Mouse (Mus musculus): ENCODE measurements around the gene Mrpl12. TPM values are rescaled to one million over a fixed set of nuclear protein-coding genes. Genes with fewer than 3 reads are reported as not detected.

The Mrpl12 gene
- polyA plus RNA-seq, 1 experiment from 2014 or later, result 141 TPM

GRCm38 (mm10) chr11:120497436-120497835 is 13.0 kb downstream of the Mrpl12 start:
- Histone ChIP-seq H3K4me1 (replicated peaks; ENCODE audit: control insufficient read depth, insufficient read depth, low read length) (0 out of 2 replicates have a peak, but pooled peaks cover under 1% of the 10 kb centered on the region), H3K4me2 (replicated peaks; ENCODE audit: low read depth, low read length) (no peak overlapping the region), H3K4me3 (ENCODE audit: low read depth, low read length) (no peak overlapping the region), H3K9me3 (ENCODE audit: control insufficient read depth, low read length) (no peaks in the 10 kb centered on the region), H3K36me3 (ENCODE audit: control insufficient read depth, insufficient read depth, low read length) (peaks cover 8% of the 10 kb centered on the region; the same call in 1 of the 2 replicates), H3K27ac (ENCODE audit: low read depth, low read length) (no peak overlapping the region), H3K9ac (ENCODE audit: low read depth, low read length) (no peak overlapping the region), H3K27me3 (ENCODE audit: control insufficient read depth, insufficient read depth, low read length) (no peaks in the 10 kb centered on the region)
- WGBS, result 93% methylated on average over 3 of the region's 3 CpGs
- no peak for ATAC-seq (ENCODE audit: low FRiP score)
- DNase-seq (ENCODE audit: low spot score), result no peak

- Histone ChIP-seq H3K36me3 (ENCODE audit: control insufficient read depth, insufficient read depth, low read length) (peaks cover 8% of the 10 kb centered on the region; the same call in 1 of the 2 replicates), H3K4me2 (replicated peaks; ENCODE audit: low read depth, low read length) (no peak overlapping the region), H3K9ac (ENCODE audit: low read depth, low read length) (no peak overlapping the region), H3K27me3 (ENCODE audit: control insufficient read depth, insufficient read depth, low read length) (no peaks in the 10 kb centered on the region), H3K4me1 (replicated peaks; ENCODE audit: control insufficient read depth, insufficient read depth, low read length) (no peaks in the 10 kb centered on the region), H3K27ac (ENCODE audit: low read depth, low read length) (no peak overlapping the region), H3K4me3 (ENCODE audit: low read depth, low read length) (no peak overlapping the region), H3K9me3 (ENCODE audit: control insufficient read depth, low read length) (no peaks in the 10 kb centered on the region)
- 92% methylated on average over 12 of the region's 12 CpGs for WGBS
- ATAC-seq (ENCODE audit: low FRiP score) (no peak), DNase-seq (ENCODE audit: low spot score) (no peak)
Observed at GRCm38 (mm10) chr11:120498226-120498625, 13.8 kb downstream of the Mrpl12 start.

GRCm38 (mm10) chr11:120498891-120499290 is 14.5 kb downstream of the Mrpl12 start:
- 90% methylated on average over 5 of the region's 5 CpGs for WGBS
- H3K4me2 ChIP-seq (replicated peaks; ENCODE audit: low read depth, low read length), result no peak overlapping the region

GRCm38 (mm10) chr11:120499894-120500293 is 15.5 kb downstream of the Mrpl12 start:
- Histone ChIP-seq H3K36me3 (ENCODE audit: control insufficient read depth, insufficient read depth, low read length) (peaks cover 8% of the 10 kb centered on the region; the same call in 1 of the 2 replicates), H3K27me3 (ENCODE audit: control insufficient read depth, insufficient read depth, low read length) (no peaks in the 10 kb centered on the region), H3K4me1 (replicated peaks; ENCODE audit: control insufficient read depth, insufficient read depth, low read length) (no peaks in the 10 kb centered on the region), H3K4me2 (replicated peaks; ENCODE audit: low read depth, low read length) (no peak overlapping the region), H3K9ac (ENCODE audit: low read depth, low read length) (no peak overlapping the region), H3K27ac (ENCODE audit: low read depth, low read length) (no peak overlapping the region), H3K4me3 (ENCODE audit: low read depth, low read length) (no peak overlapping the region), H3K9me3 (ENCODE audit: control insufficient read depth, low read length) (no peaks in the 10 kb centered on the region)
- DNase-seq (ENCODE audit: low spot score) (no peak), ATAC-seq (ENCODE audit: low FRiP score) (no peak)
- WGBS, result 87% methylated on average over 6 of the region's 6 CpGs

More at GRCm38 (mm10) chr11:120498891-120499290, 14.5 kb downstream of the Mrpl12 start:
- Histone ChIP-seq H3K9me3 (ENCODE audit: control insufficient read depth, low read length) (no peaks in the 10 kb centered on the region), H3K27me3 (ENCODE audit: control insufficient read depth, insufficient read depth, low read length) (no peaks in the 10 kb centered on the region), H3K36me3 (ENCODE audit: control insufficient read depth, insufficient read depth, low read length) (peaks cover 8% of the 10 kb centered on the region; the same call in 1 of the 2 replicates), H3K4me3 (ENCODE audit: low read depth, low read length) (no peak overlapping the region), H3K4me1 (replicated peaks; ENCODE audit: control insufficient read depth, insufficient read depth, low read length) (no peaks in the 10 kb centered on the region), H3K9ac (ENCODE audit: low read depth, low read length) (no peak overlapping the region), H3K27ac (ENCODE audit: low read depth, low read length) (no peak overlapping the region)
- no peak for ATAC-seq (ENCODE audit: low FRiP score)
- no peak for DNase-seq (ENCODE audit: low spot score)

GRCm38 (mm10) chr11:120500357-120500756 is 15.9 kb downstream of the Mrpl12 start:
- H3K4me2 ChIP-seq (replicated peaks; ENCODE audit: low read depth, low read length), result no peak overlapping the region
- no peak overlapping the region for H3K4me3 ChIP-seq (ENCODE audit: low read depth, low read length)
- ATAC-seq (ENCODE audit: low FRiP score) (no peak), DNase-seq (ENCODE audit: low spot score) (no peak)
- no peak overlapping the region for H3K9ac ChIP-seq (ENCODE audit: low read depth, low read length)
- 0 out of 2 replicates have a peak, but pooled peaks cover 8% of the 10 kb centered on the region for H3K36me3 ChIP-seq (ENCODE audit: control insufficient read depth, insufficient read depth, low read length)
- no peak overlapping the region for H3K27ac ChIP-seq (ENCODE audit: low read depth, low read length)
- H3K9me3 ChIP-seq (ENCODE audit: control insufficient read depth, low read length), result no peaks in the 10 kb centered on the region
- no peaks in the 10 kb centered on the region for H3K4me1 ChIP-seq (replicated peaks; ENCODE audit: control insufficient read depth, insufficient read depth, low read length)
- no peaks in the 10 kb centered on the region for H3K27me3 ChIP-seq (ENCODE audit: control insufficient read depth, insufficient read depth, low read length)
- 22% methylated on average over 3 of the region's 3 CpGs for WGBS

GRCm38 (mm10) chr11:120501018-120501417 is 16.6 kb downstream of the Mrpl12 start:
- DNase-seq (ENCODE audit: low spot score) (no peak), ATAC-seq (ENCODE audit: low FRiP score) (no peak)
- no peak overlapping the region for H3K4me3 ChIP-seq (ENCODE audit: low read depth, low read length)

GRCm38 (mm10) chr11:120501701-120502100 is 17.3 kb downstream of the Mrpl12 start:
- H3K27ac ChIP-seq (ENCODE audit: low read depth, low read length), result no peak overlapping the region
- no peaks in the 10 kb centered on the region for H3K27me3 ChIP-seq (ENCODE audit: control insufficient read depth, insufficient read depth, low read length)
- WGBS, result 87% methylated on average over 4 of the region's 4 CpGs
- DNase-seq (ENCODE audit: low spot score) (no peak), ATAC-seq (ENCODE audit: low FRiP score) (no peak)
- H3K4me3 ChIP-seq (ENCODE audit: low read depth, low read length), result no peak overlapping the region
- H3K36me3 ChIP-seq (ENCODE audit: control insufficient read depth, insufficient read depth, low read length), result 0 out of 2 replicates have a peak, but pooled peaks cover 4% of the 10 kb centered on the region
- no peaks in the 10 kb centered on the region for H3K4me1 ChIP-seq (replicated peaks; ENCODE audit: control insufficient read depth, insufficient read depth, low read length)
- H3K4me2 ChIP-seq (replicated peaks; ENCODE audit: low read depth, low read length), result no peak overlapping the region
- H3K9me3 ChIP-seq (ENCODE audit: control insufficient read depth, low read length), result no peaks in the 10 kb centered on the region
- no peak overlapping the region for H3K9ac ChIP-seq (ENCODE audit: low read depth, low read length)

More at GRCm38 (mm10) chr11:120501018-120501417, 16.6 kb downstream of the Mrpl12 start:
- Histone ChIP-seq H3K27me3 (ENCODE audit: control insufficient read depth, insufficient read depth, low read length) (no peaks in the 10 kb centered on the region), H3K36me3 (ENCODE audit: control insufficient read depth, insufficient read depth, low read length) (0 out of 2 replicates have a peak, but pooled peaks cover 4% of the 10 kb centered on the region), H3K9ac (ENCODE audit: low read depth, low read length) (no peak overlapping the region), H3K27ac (ENCODE audit: low read depth, low read length) (no peak overlapping the region), H3K9me3 (ENCODE audit: control insufficient read depth, low read length) (no peaks in the 10 kb centered on the region), H3K4me2 (replicated peaks; ENCODE audit: low read depth, low read length) (no peak overlapping the region), H3K4me1 (replicated peaks; ENCODE audit: control insufficient read depth, insufficient read depth, low read length) (no peaks in the 10 kb centered on the region)
- 73% methylated on average over 6 of the region's 6 CpGs for WGBS

- Histone ChIP-seq H3K4me3 (ENCODE audit: low read depth, low read length) (no peak overlapping the region), H3K4me2 (replicated peaks; ENCODE audit: low read depth, low read length) (no peak overlapping the region), H3K27me3 (ENCODE audit: control insufficient read depth, insufficient read depth, low read length) (no peaks in the 10 kb centered on the region), H3K9me3 (ENCODE audit: control insufficient read depth, low read length) (no peaks in the 10 kb centered on the region), H3K36me3 (ENCODE audit: control insufficient read depth, insufficient read depth, low read length) (no peaks in the 10 kb centered on the region), H3K4me1 (replicated peaks; ENCODE audit: control insufficient read depth, insufficient read depth, low read length) (0 out of 2 replicates have a peak, but pooled peaks cover 2% of the 10 kb centered on the region), H3K27ac (ENCODE audit: low read depth, low read length) (no peak overlapping the region), H3K9ac (ENCODE audit: low read depth, low read length) (no peak overlapping the region)
- WGBS, result 83% methylated on average over 3 of the region's 3 CpGs
- DNase-seq (ENCODE audit: low spot score), result no peak
- ATAC-seq (ENCODE audit: low FRiP score), result no peak
Observed at GRCm38 (mm10) chr11:120505661-120506060, 21.2 kb downstream of the Mrpl12 start.

- Histone ChIP-seq H3K4me1 (replicated peaks; ENCODE audit: control insufficient read depth, insufficient read depth, low read length) (0 out of 2 replicates have a peak, but pooled peaks cover 2% of the 10 kb centered on the region), H3K27me3 (ENCODE audit: control insufficient read depth, insufficient read depth, low read length) (no peaks in the 10 kb centered on the region), H3K4me3 (ENCODE audit: low read depth, low read length) (no peak overlapping the region), H3K9me3 (ENCODE audit: control insufficient read depth, low read length) (no peaks in the 10 kb centered on the region), H3K4me2 (replicated peaks; ENCODE audit: low read depth, low read length) (no peak overlapping the region), H3K36me3 (ENCODE audit: control insufficient read depth, insufficient read depth, low read length) (no peaks in the 10 kb centered on the region), H3K27ac (ENCODE audit: low read depth, low read length) (no peak overlapping the region), H3K9ac (ENCODE audit: low read depth, low read length) (no peak overlapping the region)
- WGBS, result 62% methylated on average over 4 of the region's 4 CpGs
- DNase-seq (ENCODE audit: low spot score) (no peak), ATAC-seq (ENCODE audit: low FRiP score) (no peak)
Observed at GRCm38 (mm10) chr11:120506899-120507298, 22.5 kb downstream of the Mrpl12 start.
